In genomic region chr8:79367959-79368358, GRCm38 (mm10) we compare ENCODE assay signal across 27 mouse cellular contexts. TPM values are rescaled to one million over a fixed set of nuclear protein-coding genes. Genes with fewer than 3 reads are reported as not detected.
DNase-seq lines count a peak whose midpoint lies in the region; ATAC-seq and TF ChIP-seq lines count a peak whose summit lies in the region.
"Had no signal": no experiment of that assay in that cellular context is flagged by ENCODE, and none has a peak within 500 bp of the region (broad histone marks: within the 10 kb centered on the region; RNA-seq: fewer than 3 reads in every experiment).

No protein-coding gene starts in this region.

- no peaks in the 10 kb centered on the region for H3K9me3 ChIP-seq in kidney, embryonic 16.5 days (ENCODE audit: low read length)
- no peaks in the 10 kb centered on the region for H3K9me3 ChIP-seq in lung, embryonic 14.5 days (ENCODE audit: low read depth, low read length)
- H3K9me3 ChIP-seq in intestine, embryonic 15.5 days = no peaks in the 10 kb centered on the region
- no peaks in the 10 kb centered on the region for H3K9me3 ChIP-seq in intestine, postnatal 0 days (ENCODE audit: control insufficient read depth)
- no peaks in the 10 kb centered on the region for H3K9me3 ChIP-seq in forebrain, embryonic 15.5 days
- H3K9me3 ChIP-seq: embryonic facial prominence, embryonic 12.5 days; hindbrain, embryonic 12.5 days; liver, embryonic 13.5 days; midbrain, embryonic 13.5 days; neural tube, embryonic 13.5 days had no signal

- no peak overlapping the region for H3K4me3 ChIP-seq in kidney, embryonic 16.5 days (ENCODE audit: low read length)
- no peak overlapping the region for H3K4me3 ChIP-seq in lung, embryonic 14.5 days (ENCODE audit: low read depth, low read length)
- H3K4me3 ChIP-seq in intestine, embryonic 15.5 days (replicated peaks) = no peak overlapping the region
- H3K4me3 ChIP-seq in intestine, postnatal 0 days (ENCODE audit: low read depth, low read length) = no peak overlapping the region
- no peak overlapping the region for H3K4me3 ChIP-seq in forebrain, embryonic 15.5 days
- H3K4me3 ChIP-seq: embryonic facial prominence, embryonic 12.5 days; hindbrain, embryonic 12.5 days; liver, embryonic 13.5 days; midbrain, embryonic 13.5 days; neural tube, embryonic 13.5 days had no signal

- H3K27me3 ChIP-seq in kidney, embryonic 16.5 days (ENCODE audit: insufficient read depth, low read length) = no peaks in the 10 kb centered on the region
- no peaks in the 10 kb centered on the region for H3K27me3 ChIP-seq in lung, embryonic 14.5 days (ENCODE audit: insufficient read depth, low read length)
- H3K27me3 ChIP-seq in intestine, embryonic 15.5 days (replicated peaks) = no peaks in the 10 kb centered on the region
- no peaks in the 10 kb centered on the region for H3K27me3 ChIP-seq in intestine, postnatal 0 days (replicated peaks; ENCODE audit: control insufficient read depth, insufficient read depth, low read length)
- H3K27me3 ChIP-seq in forebrain, embryonic 15.5 days = no peaks in the 10 kb centered on the region
- H3K27me3 ChIP-seq: embryonic facial prominence, embryonic 12.5 days; hindbrain, embryonic 12.5 days; liver, embryonic 13.5 days; midbrain, embryonic 13.5 days; neural tube, embryonic 13.5 days had no signal

- no peak overlapping the region for H3K9ac ChIP-seq in kidney, embryonic 16.5 days (replicated peaks; ENCODE audit: low read length)
- no peak overlapping the region for H3K9ac ChIP-seq in lung, embryonic 14.5 days
- no peak overlapping the region for H3K9ac ChIP-seq in intestine, embryonic 15.5 days
- H3K9ac ChIP-seq in intestine, postnatal 0 days (ENCODE audit: low read depth, low read length) = no peak overlapping the region
- H3K9ac ChIP-seq in forebrain, embryonic 15.5 days (replicated peaks) = no peak overlapping the region
- H3K9ac ChIP-seq: embryonic facial prominence, embryonic 12.5 days; hindbrain, embryonic 12.5 days; liver, embryonic 13.5 days; midbrain, embryonic 13.5 days; neural tube, embryonic 13.5 days had no signal

- H3K27ac ChIP-seq in kidney, embryonic 16.5 days (ENCODE audit: low read length) = no peak overlapping the region
- 0 out of 2 replicates have a peak overlapping the region, but pooled peaks have one; percentile 60 for H3K27ac ChIP-seq in lung, embryonic 14.5 days (ENCODE audit: low read depth)
- H3K27ac ChIP-seq in intestine, embryonic 15.5 days = peak overlapping the region; percentile 56
- peak overlapping the region; percentile 77 for H3K27ac ChIP-seq in intestine, postnatal 0 days (ENCODE audit: low read depth, low read length)
- H3K27ac ChIP-seq in forebrain, embryonic 15.5 days (replicated peaks) = no peak overlapping the region
- H3K27ac ChIP-seq: embryonic facial prominence, embryonic 12.5 days; hindbrain, embryonic 12.5 days; hindbrain, postnatal 0 days; liver, embryonic 13.5 days; macrophage; midbrain, embryonic 13.5 days; neural tube, embryonic 13.5 days had no signal

- ATAC-seq in kidney, embryonic 16.5 days (ENCODE audit: low FRiP score, low TSS enrichment) = 0 out of 2 replicates have a peak, but pooled peaks have one; percentile 53
- peak; percentile 36 for ATAC-seq in lung, embryonic 14.5 days (ENCODE audit: insufficient read depth)
- peak; percentile 26 for ATAC-seq in intestine, embryonic 15.5 days
- ATAC-seq in intestine, postnatal 0 days = peak; percentile 63
- ATAC-seq in forebrain, embryonic 15.5 days (replicated peaks) = no peak
- ATAC-seq: CD4-positive, CD25-positive, alpha-beta regulatory T cell, adult 4 months; forebrain, embryonic 14.5 days; hindbrain, postnatal 0 days; midbrain, embryonic 13.5 days had no signal

- 66% methylated on average over 4 of the region's 4 CpGs for whole genome bisulfite sequencing in kidney, embryonic 16.5 days
- WGBS in lung, embryonic 14.5 days = 73% methylated on average over 4 of the region's 4 CpGs
- 65% methylated on average over 4 of the region's 4 CpGs for WGBS in intestine, embryonic 15.5 days
- WGBS in intestine, postnatal 0 days = 36% methylated on average over 4 of the region's 4 CpGs
- 92% methylated on average over 4 of the region's 4 CpGs for WGBS in forebrain, embryonic 15.5 days

- H3K4me2 ChIP-seq in kidney, embryonic 16.5 days (replicated peaks; ENCODE audit: low read depth, low read length) = no peak overlapping the region
- H3K4me2 ChIP-seq in lung, embryonic 14.5 days = no peak overlapping the region
- H3K4me2 ChIP-seq in intestine, embryonic 15.5 days (replicated peaks) = peak overlapping the region; percentile 37
- H3K4me2 ChIP-seq in intestine, postnatal 0 days (replicated peaks; ENCODE audit: low read depth) = peak overlapping the region; percentile 49
- no peak overlapping the region for H3K4me2 ChIP-seq in forebrain, embryonic 15.5 days (replicated peaks)
- H3K4me2 ChIP-seq: embryonic facial prominence, embryonic 12.5 days; heart, embryonic 11.5 days; hindbrain, embryonic 12.5 days; liver, embryonic 13.5 days; midbrain, embryonic 13.5 days; neural tube, embryonic 13.5 days had no signal

- no peak for TF ChIP-seq CTCF in lung, embryonic 14.5 days (IDR thresholded peaks at IDR 0.05; ENCODE audit: low read depth)
- no peak for TF ChIP-seq CTCF in intestine, postnatal 0 days (IDR thresholded peaks at IDR 0.05; ENCODE audit: low read depth)

- peaks cover 28% of the 10 kb centered on the region for H3K4me1 ChIP-seq in kidney, embryonic 16.5 days (ENCODE audit: insufficient read depth, low read length)
- H3K4me1 ChIP-seq in lung, embryonic 14.5 days (ENCODE audit: insufficient read depth) = peaks cover 6% of the 10 kb centered on the region; the same call in 1 of the 2 replicates
- H3K4me1 ChIP-seq in intestine, embryonic 15.5 days (replicated peaks) = peaks cover 15% of the 10 kb centered on the region; the same call in 1 of the 2 replicates
- H3K4me1 ChIP-seq in intestine, postnatal 0 days (replicated peaks; ENCODE audit: control insufficient read depth, insufficient read depth, low read length) = peaks cover 5% of the 10 kb centered on the region; the same call in 1 of the 2 replicates
- H3K4me1 ChIP-seq in forebrain, embryonic 15.5 days = peaks cover 25% of the 10 kb centered on the region

- peaks cover 36% of the 10 kb centered on the region for H3K36me3 ChIP-seq in kidney, embryonic 16.5 days (ENCODE audit: insufficient read depth, low read length)
- H3K36me3 ChIP-seq in lung, embryonic 14.5 days (ENCODE audit: insufficient read depth) = peaks cover 66% of the 10 kb centered on the region
- 0 out of 2 replicates have a peak, but pooled peaks cover 5% of the 10 kb centered on the region for H3K36me3 ChIP-seq in intestine, embryonic 15.5 days
- peaks cover 27% of the 10 kb centered on the region; the same call in 1 of the 2 replicates for H3K36me3 ChIP-seq in intestine, postnatal 0 days (ENCODE audit: control insufficient read depth, insufficient read depth)
- peaks cover 25% of the 10 kb centered on the region; the same call in 1 of the 2 replicates for H3K36me3 ChIP-seq in forebrain, embryonic 15.5 days

- DNase-seq in kidney, postnatal 4 days = no peak
- peak; percentile 45 for DNase-seq in lung, embryonic 14.5 days
- no peak for DNase-seq in lung, postnatal 14 days
- DNase-seq: adrenal gland, postnatal 25 days; cerebellum, adult 11-12 months; cerebellum, adult 9-11 months; embryo, embryonic 11 days; gastrocnemius, postnatal 10 days; heart, postnatal 36 days; kidney, adult 11 months; kidney, postnatal 14 days; liver, embryonic 13.5 days; right cerebral cortex, postnatal 4 days; thymus, postnatal 14 days had no signal

RNA-seq across cellular contexts. Expression of gene Smad1, which starts 31.4 kb away (rescaled TPM):
- 38.3 and 42.8 TPM in 2 replicates for polyA plus RNA-seq in kidney, embryonic 16.5 days (2015; fragmentation: Nextera tagmentation; extraction: Ambion mirVana)
- 52.1 and 52.2 TPM in 2 replicates for polyA plus RNA-seq in lung, embryonic 14.5 days (2014; fragmentation: Nextera tagmentation; extraction: Ambion mirVana)
- polyA plus RNA-seq in intestine, embryonic 15.5 days (2015; fragmentation: Nextera tagmentation; extraction: Ambion mirVana) = 37.6 and 39.9 TPM in 2 replicates
- 27.3 and 27.4 TPM in 2 replicates for polyA plus RNA-seq in intestine, postnatal 0 days (2015; fragmentation: Nextera tagmentation; extraction: Ambion mirVana)
- polyA plus RNA-seq in forebrain, embryonic 15.5 days (2015; fragmentation: Nextera tagmentation; extraction: Ambion mirVana) = 63.6 and 66.6 TPM in 2 replicates

Comparison
In these comparisons a context has a peak if more than half of its experiments do, and no peak if none do; other contexts are left out.
1. H3K27ac ChIP-seq: peak in lung, embryonic 14.5 days (single experiment), intestine, embryonic 15.5 days (single experiment) and intestine, postnatal 0 days (single experiment); none in kidney, embryonic 16.5 days (single experiment) and forebrain, embryonic 15.5 days (single experiment).
2. H3K4me2 ChIP-seq: peak in intestine, embryonic 15.5 days (single experiment) and intestine, postnatal 0 days (single experiment); none in kidney, embryonic 16.5 days (single experiment), lung, embryonic 14.5 days (single experiment) and forebrain, embryonic 15.5 days (single experiment).